Mouse (Mus musculus) liver, embryonic 14 days (tissue): ENCODE measurements around the gene AU041133. TPM values are rescaled to one million over a fixed set of nuclear protein-coding genes. Genes with fewer than 3 reads are reported as not detected.

Source experiments
- polyA plus RNA-seq: library from polyadenylated mRNA; depleted of rRNA; stranded (reverse); fragments of >200 nt; gene quantifications from 2 replicates; pipeline ENCODE4 v1.2.3, GENCODE M21; 2012; rRNA removed

The AU041133 gene
- polyA plus RNA-seq = 0.53 and 0.54 TPM in 2 replicates

GRCm38 (mm10) chr10:82127850-82128401, at the start of gene AU041133:
TSS of gene AU041133 (plus strand) at chr10:82128013.

DNA sequence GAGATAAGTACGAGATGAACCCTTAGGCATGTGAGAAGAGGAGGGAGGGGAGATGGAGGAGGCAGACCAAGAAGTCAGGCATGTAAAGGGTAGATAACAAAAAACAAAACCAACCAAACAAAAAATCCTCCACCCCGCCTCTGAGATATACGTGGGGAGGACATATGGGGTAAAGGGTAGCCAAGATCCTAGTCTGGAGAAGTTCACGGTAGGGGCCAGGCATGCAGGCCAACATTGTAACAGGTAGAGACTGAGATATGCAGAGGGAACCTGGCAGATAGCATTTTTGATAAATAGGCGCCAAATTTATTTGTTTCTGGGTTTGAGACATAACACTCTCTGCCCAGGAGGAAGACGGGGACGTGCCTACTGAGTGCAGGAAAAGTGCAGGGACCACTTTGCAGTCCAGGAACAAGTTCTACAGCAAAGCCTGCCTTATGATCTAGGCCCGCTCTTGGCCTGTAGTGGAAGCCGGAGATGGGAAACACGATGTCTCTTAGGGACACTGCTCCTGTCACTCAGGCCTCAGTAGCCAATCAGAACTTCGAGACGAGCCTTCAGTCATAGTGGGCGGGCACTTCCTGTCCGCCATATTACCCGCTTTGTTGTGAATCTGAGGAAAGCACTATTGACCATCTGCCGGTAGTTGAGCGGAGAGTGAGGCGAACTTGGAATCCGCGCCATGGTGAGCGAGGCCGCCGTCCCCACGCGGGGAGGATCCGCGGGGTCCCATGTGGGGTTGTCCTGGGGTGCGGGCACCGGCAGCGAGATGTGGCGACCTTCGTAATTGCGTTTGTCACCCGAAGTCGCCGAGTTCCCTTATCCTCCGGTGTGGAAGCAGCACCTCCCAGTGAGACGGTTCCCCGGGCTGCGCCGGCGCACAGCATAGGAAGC, 44.8 kb upstream of the AU041133 start, which contains the start of gene BC024063:
TSS of gene BC024063 (plus strand) at position 626 of the 894 bp plus-strand sequence.

Other genes starting within 250 kb of the AU041133 start
- gene Zfp781, start 197.5 kb upstream of the AU041133 start, polyA plus RNA-seq = 0.16 and 0.20 TPM in 2 replicates
- 1.3 and 1.6 TPM in 2 replicates for gene Zfp873, start 79.9 kb upstream of the AU041133 start, polyA plus RNA-seq
- gene BC024063, start 44.7 kb upstream of the AU041133 start, polyA plus RNA-seq = 0.31 and 0.40 TPM in 2 replicates
- gene Zfp938, start 113.3 kb downstream of the AU041133 start, polyA plus RNA-seq = 1.6 and 1.7 TPM in 2 replicates
- not detected in 2 replicates for gene 4932415D10Rik, start 188.6 kb downstream of the AU041133 start, polyA plus RNA-seq
- gene Gm4924, start 226.2 kb downstream of the AU041133 start, polyA plus RNA-seq = 0.84 and 0.86 TPM in 2 replicates